ENCODE assay signal across 1 mouse cellular context in genomic region chr4:124714545-124715481, GRCm38 (mm10).
TF ChIP-seq lines count a peak whose summit lies in the region.

TSS of gene Sf3a3 (plus strand) at chr4:124714776.

TF ChIP-seq in CH12.LX, 34 proteins besides CTCF, POLR2A, EP300 and RAD21 (continued from another document):
- TF ChIP-seq ZMIZ1 (IDR thresholded peaks at IDR 0.05; ENCODE audit: low read depth, low read length) (peak; percentile 71; the same call in 1 of the 2 replicates), ETS1 (conservative IDR thresholded peaks at IDR 0.05; ENCODE audit: low read depth, low read length) (peak; percentile 33; the same call in 1 of the 2 replicates), MAX (IDR thresholded peaks at IDR 0.05; ENCODE audit: low read length) (peak; percentile 88), GABPA (IDR thresholded peaks at IDR 0.05; ENCODE audit: insufficient replicate concordance, low read depth, low read length) (peak; percentile 88), ELF1 (IDR thresholded peaks at IDR 0.05; ENCODE audit: low read depth, low read length) (peak; percentile 88), MAZ (IDR thresholded peaks at IDR 0.05; ENCODE audit: low read depth, low read length) (peak; percentile 66; the same call in 1 of the 2 replicates), TBP (conservative IDR thresholded peaks at IDR 0.05; ENCODE audit: low read depth, low read length) (peak; percentile 63), KAT2A (IDR thresholded peaks at IDR 0.05; ENCODE audit: insufficient replicate concordance, low read length) (peak; percentile 86; the same call in 1 of the 2 replicates), IRF4 (IDR thresholded peaks at IDR 0.05; ENCODE audit: low read depth, low read length) (peak; percentile 81), PAX5 (IDR thresholded peaks at IDR 0.05; ENCODE audit: low read length) (no peak), ZC3H11A (IDR thresholded peaks at IDR 0.05; ENCODE audit: low read depth, low read length) (no peak), ZKSCAN1 (IDR thresholded peaks at IDR 0.05; ENCODE audit: borderline replicate concordance, low read depth, low read length) (no peak), UBTF (IDR thresholded peaks at IDR 0.05; ENCODE audit: low read depth, low read length) (peak; percentile 87), JUND (conservative IDR thresholded peaks at IDR 0.05; ENCODE audit: low read depth, low read length) (no peak), CHD1 (IDR thresholded peaks at IDR 0.05; ENCODE audit: low read depth, low read length) (no peak), POLR2AphosphoS2 (IDR thresholded peaks at IDR 0.05; ENCODE audit: low read depth, low read length) (peak; percentile 68; the same call in 1 of the 2 replicates), RCOR1 (conservative IDR thresholded peaks at IDR 0.05; ENCODE audit: low read depth, low read length) (peak; percentile 65; the same call in 1 of the 2 replicates), MEF2A (IDR thresholded peaks at IDR 0.05; ENCODE audit: borderline replicate concordance, low read depth, low read length) (peak; percentile 84), MYC (IDR thresholded peaks at IDR 0.05; ENCODE audit: low read depth, low read length) (peak; percentile 79), NRF1 (IDR thresholded peaks at IDR 0.05; ENCODE audit: low read depth, low read length) (peak; percentile 67), MXI1 (IDR thresholded peaks at IDR 0.05; ENCODE audit: low read depth, low read length) (peak; percentile 87), JUN (IDR thresholded peaks at IDR 0.05; ENCODE audit: insufficient read depth, low read depth, low read length) (no peak)
